Mouse (Mus musculus) limb, embryonic 14.5 days (tissue): Measurements from ENCODE around the gene Fam184a. TPM values are rescaled to one million over a fixed set of nuclear protein-coding genes. Genes with fewer than 3 reads are reported as not detected.
A peak's percentile ranks its signal among the peaks of the same experiment; 100 is the strongest.

Experiments used
- ATAC-seq: fragments of 200-750 bp; cut with Nextera tagmentation; 2 replicates; pipeline ENCODE4 v1.8.0; 2017; ENCODE audit warnings: low read depth, moderate number of reproducible peaks, moderate TSS enrichment; ENCODE audit not compliant: low FRiP score
- DNase-seq: peaks from one replicate; pipeline ENCODE4 v3.0.0-alpha.2; 2015; ENCODE audit warnings: low spot score
- H3K27ac ChIP-seq: fragments of 300-500 bp; sonication (generic); replicated peaks from 2 replicates; pipeline ENCODE4 v1.5.1; 2014; ENCODE audit warnings: low read depth, mild to moderate bottlenecking, low read length, moderate library complexity, mixed read lengths
- H3K27me3 ChIP-seq: fragments of 300-500 bp; sonication (generic); 2 replicates; pipeline ENCODE4 v1.6.1; 2014; ENCODE audit warnings: low read length, mixed read lengths; ENCODE audit not compliant: control insufficient read depth, insufficient read depth
- H3K36me3 ChIP-seq: fragments of 300-500 bp; sonication (generic); 2 replicates; pipeline ENCODE4 v1.6.1; 2014; ENCODE audit warnings: mild to moderate bottlenecking, low read length, moderate library complexity, mixed read lengths; ENCODE audit not compliant: control insufficient read depth, insufficient read depth
- H3K4me1 ChIP-seq: fragments of 300-500 bp; sonication (generic); 2 replicates; pipeline ENCODE4 v1.6.1; 2014; ENCODE audit warnings: antibody characterized with exemption, low read length, mixed read lengths; ENCODE audit not compliant: control insufficient read depth, insufficient read depth
- H3K4me2 ChIP-seq: fragments of 300-500 bp; sonication (generic); replicated peaks from 2 replicates; pipeline ENCODE4 v1.6.1; 2014; ENCODE audit warnings: low read depth, mild to moderate bottlenecking, low read length, moderate library complexity; ENCODE audit not compliant: severe bottlenecking
- H3K4me3 ChIP-seq: fragments of 300-500 bp; sonication (generic); replicated peaks from 2 replicates; pipeline ENCODE4 v1.5.1; 2014; ENCODE audit warnings: low read length
- H3K9ac ChIP-seq: fragments of 300-500 bp; sonication (generic); 2 replicates; pipeline ENCODE4 v1.6.1; 2014; ENCODE audit warnings: mild to moderate bottlenecking, low read depth, low read length, moderate library complexity; ENCODE audit not compliant: severe bottlenecking
- H3K9me3 ChIP-seq: fragments of 300-500 bp; sonication (generic); 2 replicates; pipeline ENCODE4 v1.6.1; 2016; ENCODE audit warnings: low read length; ENCODE audit not compliant: control insufficient read depth
- POLR2A ChIP-seq: fragments of 200-500 bp; IDR thresholded peaks from 2 replicates; pipeline ENCODE4 v1.8.0; 2012; ENCODE audit warnings: inconsistent platforms, mild to moderate bottlenecking, moderate library complexity, borderline replicate concordance; ENCODE audit not compliant: insufficient read depth, insufficient read length; ENCODE audit errors: extremely low read depth
- WGBS: fragments of 180-500 bp; shearing (Covaris S2); extraction: QIAGEN DNeasy Blood & Tissue Kit; methylation state at CpG from one replicate; pipeline ENCODE4 v1.1.7; 2014; 5-methylcytosine and 5-hydroxymethylcytosine counted together
- polyA plus RNA-seq, 2 experiments: library from polyadenylated mRNA; depleted of rRNA in 1 of 2; stranded (reverse) in 1 of 2; unstranded in 1 of 2; fragments of >200 nt; fragmentation: Nextera tagmentation in 1 of 2; extraction: Ambion mirVana in 1 of 2; gene quantifications; 2 replicates each; pipeline versions ENCODE4 v1.2.1 to v1.2.3; 2012 to 2014

The Fam184a gene
- polyA plus RNA-seq, 2 experiments = 6.5 to 9.9 TPM

DNA sequence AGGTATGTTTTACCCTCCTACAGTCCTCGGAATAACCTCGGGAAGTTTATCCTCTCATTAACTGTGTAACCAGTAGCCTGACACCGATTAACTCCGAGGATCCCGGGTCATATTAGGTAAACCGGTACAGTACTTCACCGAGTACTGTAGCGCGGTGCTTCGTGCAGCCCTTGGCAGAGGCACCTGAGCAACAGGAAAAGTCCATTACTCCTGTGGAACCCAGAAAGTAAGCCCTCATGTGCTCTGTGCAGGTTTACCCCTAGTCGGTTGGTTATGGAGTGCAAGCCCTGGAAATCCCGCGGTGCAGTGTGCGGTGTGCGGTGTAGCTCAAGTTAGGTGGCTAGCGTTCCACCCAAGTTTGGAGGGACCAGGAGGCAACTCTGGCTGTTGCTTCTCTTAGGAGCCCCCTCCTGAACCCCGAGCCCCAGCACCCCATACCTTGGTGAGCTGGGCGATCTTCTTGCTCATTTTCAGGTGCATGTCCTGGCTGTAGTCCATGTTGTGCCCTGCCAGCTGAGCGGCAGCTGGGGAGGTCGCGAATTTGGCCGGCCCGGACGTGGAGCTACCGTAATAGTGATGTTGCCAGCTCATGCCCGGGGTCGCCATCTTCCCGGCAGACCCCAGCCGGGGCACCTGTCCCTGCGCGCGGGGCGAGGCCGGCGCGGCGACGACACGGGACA lies 508 bp downstream of the Fam184a start:
- peak overlapping the region; percentile 77 for H3K4me3 ChIP-seq
- ATAC-seq (peak; percentile 19; the same call in 1 of the 2 replicates), DNase-seq (no peak)
- peak overlapping the region; percentile 92 for H3K4me2 ChIP-seq
- peak overlapping the region; percentile 77 for H3K9ac ChIP-seq
- no peaks in the 10 kb centered on the region for H3K27me3 ChIP-seq
- H3K27ac ChIP-seq = no peak overlapping the region
- TF ChIP-seq POLR2A = no peak
- no peaks in the 10 kb centered on the region for H3K36me3 ChIP-seq
- H3K9me3 ChIP-seq = no peaks in the 10 kb centered on the region
- H3K4me1 ChIP-seq = peaks cover 4% of the 10 kb centered on the region; the same call in 1 of the 2 replicates
- WGBS = 10% methylated on average over 25 of the region's 39 CpGs

DNA sequence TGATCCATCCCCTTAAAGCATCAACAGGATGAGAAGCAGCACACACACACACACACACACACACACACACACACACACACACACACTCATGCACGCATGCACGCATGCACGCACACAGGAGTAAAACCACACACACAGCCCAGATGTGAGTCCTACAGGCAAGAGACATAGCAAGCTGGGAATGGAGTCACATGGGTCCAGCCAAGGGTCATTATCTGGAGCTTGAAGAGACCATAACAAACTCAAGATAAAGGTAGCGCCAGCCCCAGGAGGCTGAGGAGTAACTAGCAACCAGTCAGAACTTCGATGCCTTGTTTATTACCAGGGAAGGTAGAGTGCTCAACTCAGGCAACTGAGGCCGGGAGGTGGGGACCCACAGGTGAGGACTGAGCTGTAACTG lies 4.9 kb downstream of the Fam184a start:
- no peak for ATAC-seq
- TF ChIP-seq POLR2A = no peak
- H3K9ac ChIP-seq = no peak overlapping the region
- no peak overlapping the region for H3K27ac ChIP-seq
- H3K4me2 ChIP-seq = no peak overlapping the region
- H3K4me1 ChIP-seq = peaks cover 4% of the 10 kb centered on the region; the same call in 1 of the 2 replicates
- 74% methylated on average over 6 of the region's 6 CpGs for WGBS
- no peak overlapping the region for H3K4me3 ChIP-seq
- no peak for DNase-seq
- H3K36me3 ChIP-seq = no peaks in the 10 kb centered on the region
- H3K9me3 ChIP-seq = no peaks in the 10 kb centered on the region
- H3K27me3 ChIP-seq = no peaks in the 10 kb centered on the region

DNA sequence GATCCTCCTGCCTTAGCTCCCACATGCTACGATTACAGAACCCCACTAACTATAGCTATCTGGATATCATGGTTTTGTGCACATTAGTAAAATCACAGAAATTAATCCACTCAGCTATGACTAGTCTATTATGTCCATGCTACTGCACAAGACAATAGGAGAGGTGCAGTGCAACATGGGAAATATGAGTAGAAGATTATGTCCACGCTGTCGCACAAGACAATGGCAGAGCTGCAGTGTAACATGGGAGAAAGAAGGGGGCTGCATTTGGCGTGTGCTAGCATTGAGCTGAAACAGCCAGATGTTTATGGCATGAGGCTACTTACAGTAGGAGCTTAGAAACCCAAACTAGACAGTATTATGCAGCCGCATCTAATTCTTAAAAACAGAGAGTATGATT lies 8.0 kb downstream of the Fam184a start:
- Histone ChIP-seq H3K27me3 (no peaks in the 10 kb centered on the region), H3K4me2 (no peak overlapping the region), H3K36me3 (no peaks in the 10 kb centered on the region), H3K27ac (no peak overlapping the region), H3K9ac (no peak overlapping the region), H3K4me3 (no peak overlapping the region), H3K9me3 (no peaks in the 10 kb centered on the region), H3K4me1 (no peaks in the 10 kb centered on the region)
- DNase-seq (no peak), ATAC-seq (no peak)
- no peak for TF ChIP-seq POLR2A
- WGBS = 74% methylated on average over 5 of the region's 5 CpGs

DNA sequence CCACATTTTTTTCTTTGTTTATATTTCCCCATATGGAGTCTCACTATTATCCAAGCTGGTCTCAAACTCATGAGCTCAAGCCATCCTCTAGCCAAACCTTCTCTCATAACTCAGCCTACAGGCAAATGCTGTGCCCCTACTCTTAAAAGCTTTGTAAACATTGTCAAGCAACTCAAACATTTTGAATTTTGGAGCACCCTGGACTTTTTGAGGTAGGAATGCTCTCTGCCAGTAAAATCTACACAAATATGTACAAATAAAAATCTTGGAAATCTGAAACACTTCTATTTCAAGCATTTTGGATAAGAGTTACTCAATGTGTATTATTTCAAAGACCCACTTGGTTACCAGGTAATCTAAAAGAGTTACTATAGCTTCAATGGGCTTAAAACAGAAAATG lies 10.9 kb downstream of the Fam184a start:
- H3K4me2 ChIP-seq = no peak overlapping the region
- H3K9me3 ChIP-seq = no peaks in the 10 kb centered on the region
- DNase-seq (no peak), ATAC-seq (no peak)
- H3K4me1 ChIP-seq = no peaks in the 10 kb centered on the region
- H3K4me3 ChIP-seq = no peak overlapping the region
- H3K27me3 ChIP-seq = no peaks in the 10 kb centered on the region
- H3K27ac ChIP-seq = no peak overlapping the region
- H3K36me3 ChIP-seq = no peaks in the 10 kb centered on the region
- TF ChIP-seq POLR2A = no peak
- no peak overlapping the region for H3K9ac ChIP-seq

DNA sequence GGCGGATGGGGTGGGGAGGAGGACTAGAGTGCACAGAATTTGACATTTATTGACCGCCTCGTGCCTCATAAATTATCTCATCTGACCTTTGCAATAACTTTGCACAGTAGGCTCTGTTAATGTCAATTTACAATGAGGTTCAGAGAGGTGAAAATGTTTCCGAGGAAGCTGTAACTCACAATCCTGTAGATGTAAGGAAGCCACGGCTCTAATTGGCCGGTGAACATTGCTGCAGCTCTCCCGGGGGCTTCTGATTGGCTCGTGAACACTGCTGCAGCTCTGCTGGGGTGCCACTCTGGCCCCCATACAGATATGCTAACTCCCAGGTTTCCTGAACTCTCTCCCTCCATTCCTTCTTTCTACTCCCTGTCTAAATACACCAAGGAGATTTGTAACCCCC lies 12.1 kb downstream of the Fam184a start:
- no peak for TF ChIP-seq POLR2A

More for the DNA sequence above, 12.1 kb downstream of the Fam184a start:
- H3K27ac ChIP-seq = no peak overlapping the region
- ATAC-seq = no peak
- no peaks in the 10 kb centered on the region for H3K27me3 ChIP-seq
- H3K4me3 ChIP-seq = no peak overlapping the region
- H3K4me2 ChIP-seq = no peak overlapping the region
- H3K4me1 ChIP-seq = no peaks in the 10 kb centered on the region
- WGBS = 60% methylated on average over 8 of the region's 8 CpGs
- DNase-seq = no peak
- H3K9ac ChIP-seq = no peak overlapping the region
- no peaks in the 10 kb centered on the region for H3K9me3 ChIP-seq
- no peaks in the 10 kb centered on the region for H3K36me3 ChIP-seq
